Mouse (Mus musculus) MEL (cell line): Measurements from ENCODE around the gene Adig. TPM values are rescaled to one million over a fixed set of nuclear protein-coding genes. Genes with fewer than 3 reads are reported as not detected.

Experiments used
- DNase-seq: peaks from one replicate; pipeline ENCODE4 v3.0.0; 2011; ENCODE audit warnings: low read depth, low spot score
- H3K27ac ChIP-seq: 2 replicates; pipeline ENCODE4 v1.5.1; 2012; ENCODE audit warnings: low read depth, mild to moderate bottlenecking, control low read depth, low read length, moderate library complexity; ENCODE audit not compliant: control insufficient read depth
- H3K27me3 ChIP-seq, 2 experiments: fragments of 150-350 bp in 1 of 2; sonication (generic) in 1 of 2; 2 replicates each; pipeline ENCODE4 v1.6.1; 2012; ENCODE audit warnings: low read length in 2 of 2, mild to moderate bottlenecking in 2 of 2, improper control_type of control experiment in 1 of 2, moderate library complexity in 1 of 2; ENCODE audit not compliant: insufficient read depth in 2 of 2, control insufficient read depth in 1 of 2
- H3K36me3 ChIP-seq, 2 experiments: 2 replicates each; pipeline ENCODE4 v1.6.1; 2012 to 2014; ENCODE audit warnings: low read length in 2 of 2, improper control_type of control experiment in 1 of 2, inconsistent platforms in 1 of 2, mild to moderate bottlenecking in 1 of 2; ENCODE audit not compliant: insufficient read depth in 2 of 2, control insufficient read depth in 1 of 2
- H3K4me1 ChIP-seq, 2 experiments: fragments of 150-350 bp in 1 of 2; sonication (generic) in 1 of 2; 2 replicates each; pipeline ENCODE4 v1.6.1; 2012; ENCODE audit warnings: low read length in 2 of 2, improper control_type of control experiment in 1 of 2, mild to moderate bottlenecking in 1 of 2; ENCODE audit not compliant: insufficient read depth in 2 of 2, control insufficient read depth in 1 of 2
- H3K4me3 ChIP-seq, 2 experiments: fragments of 150-350 bp in 1 of 2; sonication (generic) in 1 of 2; 2 replicates each; pipeline ENCODE4 v1.5.1; 2012; ENCODE audit warnings: low read depth in 2 of 2, low read length in 2 of 2, mild to moderate bottlenecking in 2 of 2, moderate library complexity in 2 of 2, control low read depth in 1 of 2, improper control_type of control experiment in 1 of 2; ENCODE audit not compliant: control insufficient read depth in 1 of 2, insufficient read depth in 1 of 2
- H3K79me2 ChIP-seq: 2 replicates; pipeline ENCODE4 v1.6.1; 2012; ENCODE audit warnings: mild to moderate bottlenecking, low read length, moderate library complexity; ENCODE audit not compliant: control insufficient read depth, poor library complexity, insufficient read depth
- H3K9ac ChIP-seq: 2 replicates; pipeline ENCODE4 v1.6.1; 2012; ENCODE audit warnings: low read depth, mild to moderate bottlenecking, control low read depth, low read length, moderate library complexity; ENCODE audit not compliant: control insufficient read depth, poor library complexity, severe bottlenecking
- H3K9me3 ChIP-seq: fragments of 150-350 bp; sonication (generic); replicated peaks from 2 replicates; pipeline ENCODE4 v1.6.1; 2012; ENCODE audit warnings: mild to moderate bottlenecking, low read length, improper control_type of control experiment, moderate library complexity; ENCODE audit not compliant: insufficient read depth
- BHLHE40 ChIP-seq: IDR thresholded peaks from 2 replicates; pipeline ENCODE4 v1.6.1; 2012; ENCODE audit warnings: low read depth, mild to moderate bottlenecking, inconsistent platforms, low read length, improper control_type of control experiment, borderline replicate concordance
- CHD1 ChIP-seq: IDR thresholded peaks from 2 replicates; pipeline ENCODE4 v1.6.1; 2012; ENCODE audit warnings: low read depth, mild to moderate bottlenecking, inconsistent platforms, low read length, improper control_type of control experiment
- CTCF ChIP-seq, 3 experiments: IDR thresholded peaks in 2 of 3; conservative IDR thresholded peaks in 1 of 3; 2 replicates each; pipeline ENCODE4 v1.5.1; 2011 to 2012; ENCODE audit warnings: low read length in 3 of 3, low read depth in 2 of 3, mild to moderate bottlenecking in 2 of 3, improper control_type of control experiment in 1 of 3, inconsistent platforms in 1 of 3, mixed read lengths in 1 of 3, moderate library complexity in 1 of 3; ENCODE audit not compliant: control insufficient read depth in 1 of 3, insufficient read depth in 1 of 3, poor library complexity in 1 of 3, severe bottlenecking in 1 of 3
- E2F4 ChIP-seq: IDR thresholded peaks from 2 replicates; pipeline ENCODE4 v1.6.1; 2011; ENCODE audit warnings: low read depth, low read length, improper control_type of control experiment, borderline replicate concordance
- EP300 ChIP-seq, 2 experiments: IDR thresholded peaks; 2 replicates each; pipeline ENCODE4 v1.6.1; 2011; ENCODE audit warnings: improper control_type of control experiment in 2 of 2, low read length in 2 of 2, low read depth in 1 of 2, mild to moderate bottlenecking in 1 of 2
- GABPA ChIP-seq: IDR thresholded peaks from 2 replicates; pipeline ENCODE4 v1.6.1; 2012; ENCODE audit warnings: low read depth, mild to moderate bottlenecking, inconsistent platforms, low read length, improper control_type of control experiment, moderate library complexity
- GATA1 ChIP-seq: IDR thresholded peaks from 2 replicates; pipeline ENCODE4 v1.6.1; 2011; ENCODE audit warnings: low read depth, low read length, improper control_type of control experiment
- JUND ChIP-seq: IDR thresholded peaks from 2 replicates; pipeline ENCODE4 v1.6.1; 2011; ENCODE audit warnings: low read depth, mild to moderate bottlenecking, improper control_type of control experiment, low read length
- KAT2A ChIP-seq: conservative IDR thresholded peaks from 2 replicates; pipeline ENCODE4 v1.6.1; 2012; ENCODE audit warnings: low read depth, low read length, improper control_type of control experiment, inconsistent platforms
- MAFK ChIP-seq: IDR thresholded peaks from 2 replicates; pipeline ENCODE4 v1.6.1; 2011; ENCODE audit warnings: low read depth, mild to moderate bottlenecking, low read length, improper control_type of control experiment, borderline replicate concordance
- MEF2A ChIP-seq: IDR thresholded peaks from 2 replicates; pipeline ENCODE4 v1.6.1; 2014; ENCODE audit warnings: low read depth, mild to moderate bottlenecking, inconsistent platforms, low read length, improper control_type of control experiment; ENCODE audit not compliant: poor library complexity, insufficient replicate concordance, severe bottlenecking; ENCODE audit errors: extremely low read depth
- MXI1 ChIP-seq: IDR thresholded peaks from 2 replicates; pipeline ENCODE4 v1.6.1; 2011; ENCODE audit warnings: mild to moderate bottlenecking, low read depth, low read length, improper control_type of control experiment
- NELFE ChIP-seq: IDR thresholded peaks from 2 replicates; pipeline ENCODE4 v1.6.1; 2011; ENCODE audit warnings: low read depth, low read length, improper control_type of control experiment
- POLR2AphosphoS2 ChIP-seq: IDR thresholded peaks from 2 replicates; pipeline ENCODE4 v1.6.1; 2011; ENCODE audit warnings: low read length, improper control_type of control experiment
- RAD21 ChIP-seq: IDR thresholded peaks from 2 replicates; pipeline ENCODE4 v1.6.1; 2011; ENCODE audit warnings: mild to moderate bottlenecking, low read depth, low read length, improper control_type of control experiment
- RCOR1 ChIP-seq: IDR thresholded peaks from 2 replicates; pipeline ENCODE4 v1.6.1; 2012; ENCODE audit warnings: low read depth, mild to moderate bottlenecking, inconsistent platforms, low read length, improper control_type of control experiment
- SIN3A ChIP-seq: IDR thresholded peaks from 2 replicates; pipeline ENCODE4 v1.6.1; 2012; ENCODE audit warnings: low read length, improper control_type of control experiment, inconsistent platforms
- SMC3 ChIP-seq: IDR thresholded peaks from 2 replicates; pipeline ENCODE4 v1.6.1; 2011; ENCODE audit warnings: low read depth, low read length, improper control_type of control experiment
- USF1 ChIP-seq: IDR thresholded peaks from 2 replicates; pipeline ENCODE4 v1.6.1; 2014; ENCODE audit warnings: low read depth, mild to moderate bottlenecking, inconsistent platforms, low read length, improper control_type of control experiment, moderate library complexity
- ZKSCAN1 ChIP-seq: IDR thresholded peaks from 2 replicates; pipeline ENCODE4 v1.6.1; 2012; ENCODE audit warnings: low read depth, mild to moderate bottlenecking, inconsistent platforms, low read length, improper control_type of control experiment, moderate library complexity
- ZMIZ1 ChIP-seq: IDR thresholded peaks from 2 replicates; pipeline ENCODE4 v1.6.1; 2012; ENCODE audit warnings: low read depth, mild to moderate bottlenecking, inconsistent platforms, low read length, improper control_type of control experiment, moderate library complexity
- ZNF384 ChIP-seq: IDR thresholded peaks from 2 replicates; pipeline ENCODE4 v1.6.1; 2012; ENCODE audit warnings: low read depth, mild to moderate bottlenecking, inconsistent platforms, low read length, improper control_type of control experiment
- polyA plus RNA-seq, 2 experiments: library from polyadenylated mRNA; stranded (reverse) in 1 of 2; unstranded in 1 of 2; fragments of >175 nt in 1 of 2; fragments of >200 nt in 1 of 2; gene quantifications; 2 replicates each; pipeline versions ENCODE4 v1.2.1 to v1.2.4; 2012; ENCODE audit warnings: low replicate concordance in 2 of 2, low read depth in 1 of 2; ENCODE audit not compliant: insufficient read length in 2 of 2, insufficient read depth in 1 of 2, missing spikeins in 1 of 2
- total RNA-seq: library from RNA; depleted of rRNA; stranded (reverse); fragments of 300-350 nt; gene quantifications from 2 replicates; pipeline ENCODE4 v1.2.3, GENCODE M21; 2012

Gene Adig
- total and polyA plus RNA-seq, 3 experiments = not detected

DNA sequence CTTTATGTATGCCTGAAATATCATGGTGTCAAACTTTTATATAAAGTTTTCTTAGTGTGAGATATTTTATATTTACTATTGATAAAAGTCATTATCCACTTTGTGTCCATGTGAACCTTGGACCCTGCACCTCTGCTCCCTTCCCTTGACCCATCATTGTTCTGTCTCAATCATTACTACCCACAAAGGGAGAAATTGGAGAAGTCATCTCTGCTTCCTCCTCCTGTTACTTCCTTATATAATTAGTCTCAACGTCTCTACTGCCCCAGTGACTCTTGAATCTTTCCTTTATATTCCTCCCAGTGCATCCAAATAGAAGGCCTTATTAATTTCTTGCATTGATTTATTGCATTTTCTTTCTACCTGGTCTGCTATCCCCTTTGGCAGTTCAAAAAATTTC is 40.0 kb upstream of the Adig start:
- Histone ChIP-seq H3K4me1 (no peaks in the 10 kb centered on the region), H3K4me3 (no peak overlapping the region), H3K79me2 (no peaks in the 10 kb centered on the region), H3K27ac (no peak overlapping the region), H3K9me3 (no peaks in the 10 kb centered on the region), H3K36me3 (peaks cover 0 to 44% of the 10 kb centered on the region in 2 experiments; a peak in 2 of 4 replicates), H3K9ac (no peak overlapping the region), H3K27me3 (no peaks in the 10 kb centered on the region)
- no peak for DNase-seq
- no peak for TF ChIP-seq MAFK
- no peak for TF ChIP-seq JUND
- no peak for TF ChIP-seq NELFE
- no peak for TF ChIP-seq EP300 (IDR thresholded peaks at IDR 0.05; ENCODE audit: low read depth in 1 of 2, low read length in 2 of 2)

DNA sequence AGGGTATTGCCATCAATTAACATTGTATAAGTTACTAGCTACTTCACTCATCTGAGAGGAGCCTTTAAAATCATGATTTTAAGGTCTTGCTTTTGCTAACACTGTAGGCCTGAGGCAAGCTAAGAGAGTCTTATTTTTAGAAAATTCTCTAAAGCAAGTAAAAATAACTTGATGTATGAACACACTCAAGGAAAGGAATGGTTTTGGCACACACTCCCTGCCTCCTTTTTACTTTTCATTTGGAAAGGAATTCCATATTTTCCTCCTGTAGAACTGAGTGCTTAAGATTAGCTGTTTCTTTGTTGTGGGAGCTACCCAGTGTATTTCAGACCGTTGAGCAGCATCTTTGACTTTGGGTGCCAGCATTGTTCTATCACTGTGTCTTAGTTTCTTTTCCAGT is 28.3 kb upstream of the Adig start:
- TF ChIP-seq ZNF384 = no peak
- TF ChIP-seq KAT2A = no peak
- no peak for TF ChIP-seq CTCF (IDR thresholded peaks at IDR 0.05 in 2 of 3, conservative IDR thresholded peaks at IDR 0.05 in 1 of 3; ENCODE audit: control insufficient read depth in 1 of 3, insufficient read depth in 1 of 3, low read depth in 2 of 3, low read length in 3 of 3, poor library complexity in 1 of 3, severe bottlenecking in 1 of 3)
- TF ChIP-seq BHLHE40 = no peak
- TF ChIP-seq USF1 = no peak
- TF ChIP-seq MEF2A = no peak
- no peak for TF ChIP-seq SMC3
- no peak for TF ChIP-seq MAFK
- TF ChIP-seq ZKSCAN1 = no peak
- TF ChIP-seq ZMIZ1 = no peak
- no peak for TF ChIP-seq RCOR1
- TF ChIP-seq GABPA = no peak
- no peak for TF ChIP-seq RAD21
- no peak for TF ChIP-seq MXI1
- no peak for TF ChIP-seq POLR2AphosphoS2
- no peak for TF ChIP-seq GATA1
- no peak for TF ChIP-seq CHD1
- no peak for TF ChIP-seq E2F4
- TF ChIP-seq SIN3A = no peak
- Histone ChIP-seq H3K27ac (no peak overlapping the region), H3K36me3 (peaks cover 0 to 16% of the 10 kb centered on the region in 2 experiments; a peak in 2 of 4 replicates), H3K27me3 (no peaks in the 10 kb centered on the region), H3K4me1 (no peaks in the 10 kb centered on the region), H3K9me3 (no peaks in the 10 kb centered on the region), H3K9ac (no peak overlapping the region), H3K79me2 (no peaks in the 10 kb centered on the region), H3K4me3 (no peak overlapping the region)
- no peak for DNase-seq
